Mouse (Mus musculus) bone marrow, adult 2 months (tissue): ENCODE data around the gene Mettl27. TPM values are rescaled to one million over a fixed set of nuclear protein-coding genes. Genes with fewer than 3 reads are reported as not detected.
A peak's percentile ranks its signal among the peaks of the same experiment; 100 is the strongest.

Experiments used
- H3K27ac ChIP-seq: fragments of 200-500 bp; 2 replicates; pipeline ENCODE4 v1.5.1; 2012; ENCODE audit warnings: low read depth, mild to moderate bottlenecking, control low read depth, inconsistent platforms, low read length; ENCODE audit not compliant: control insufficient read depth, poor library complexity, insufficient read depth
- H3K4me1 ChIP-seq: fragments of 200-500 bp; 2 replicates; pipeline ENCODE4 v1.6.1; 2011; ENCODE audit warnings: low read length; ENCODE audit not compliant: control insufficient read depth, insufficient read depth
- H3K4me3 ChIP-seq: fragments of 200-500 bp; replicated peaks from 2 replicates; pipeline ENCODE3; 2011; ENCODE audit warnings: mild to moderate bottlenecking, low read depth, low read length, control low read depth; ENCODE audit not compliant: control insufficient read depth
- CTCF ChIP-seq: fragments of 200-500 bp; IDR thresholded peaks from 2 replicates; pipeline ENCODE4 v1.5.1; 2011; ENCODE audit warnings: low read length, control low read depth; ENCODE audit not compliant: control insufficient read depth, insufficient read depth
- POLR2A ChIP-seq: fragments of 200-500 bp; IDR thresholded peaks from 2 replicates; pipeline ENCODE4 v1.6.1; 2011; ENCODE audit warnings: low read depth, mild to moderate bottlenecking, control low read depth, low read length, borderline replicate concordance; ENCODE audit not compliant: control insufficient read depth
- WGBS: fragments of 180-500 bp; shearing (Covaris S2); methylation state at CpG from one replicate; pipeline ENCODE4 v1.1.7; 2018; 5-methylcytosine and 5-hydroxymethylcytosine counted together
- polyA plus RNA-seq: library from polyadenylated mRNA; stranded (reverse); fragments of >200 nt; gene quantifications from 2 replicates; pipeline ENCODE4 v1.2.4, GENCODE M21; 2011; ENCODE audit warnings: low replicate concordance; ENCODE audit not compliant: missing spikeins, insufficient read depth, insufficient read length

Gene Mettl27
- polyA plus RNA-seq, 1 experiment = 11.4 TPM

GRCm38 (mm10) chr5:134965852-134966821, 34.0 kb downstream of the Mettl27 start:
- WGBS = 9% methylated on average over 33 of the region's 33 CpGs
- TF ChIP-seq POLR2A (no peak), CTCF (peak; percentile 49; the same call in 1 of the 2 replicates)
- no peaks in the 10 kb centered on the region; the same call in 1 of the 2 replicates for H3K4me1 ChIP-seq
- H3K4me3 ChIP-seq = peak overlapping the region; percentile 37
- H3K27ac ChIP-seq = no peak overlapping the region; the same call in 1 of the 2 replicates

- 80% methylated on average over 20 of the region's 20 CpGs for WGBS
- Histone ChIP-seq H3K27ac (no peak overlapping the region), H3K4me1 (no peaks in the 10 kb centered on the region; the same call in 1 of the 2 replicates), H3K4me3 (no peak overlapping the region)
- TF ChIP-seq POLR2A = no peak
Observed at GRCm38 (mm10) chr5:134967164-134967944, 35.2 kb downstream of the Mettl27 start.

- TF ChIP-seq POLR2A (no peak), CTCF (no peak)
- H3K4me1 ChIP-seq = peaks cover 4% of the 10 kb centered on the region
- WGBS = 75% methylated on average over 8 of the region's 8 CpGs
- H3K4me3 ChIP-seq = no peak overlapping the region
- H3K27ac ChIP-seq = no peak overlapping the region
Observed at GRCm38 (mm10) chr5:134970671-134971070, 38.5 kb downstream of the Mettl27 start.

GRCm38 (mm10) chr5:134973081-134973480, 40.9 kb downstream of the Mettl27 start:
- Histone ChIP-seq H3K27ac (no peak overlapping the region), H3K4me1 (peaks cover 6% of the 10 kb centered on the region), H3K4me3 (no peak overlapping the region)
- no peak for TF ChIP-seq POLR2A
- no peak for TF ChIP-seq CTCF

- Histone ChIP-seq H3K4me3 (no peak overlapping the region), H3K27ac (no peak overlapping the region), H3K4me1 (peaks cover 6% of the 10 kb centered on the region)
- 80% methylated on average over 7 of the region's 7 CpGs for WGBS
- no peak for TF ChIP-seq POLR2A
Observed at GRCm38 (mm10) chr5:134973526-134973925, 41.4 kb downstream of the Mettl27 start.

- Histone ChIP-seq H3K4me1 (peaks cover 6% of the 10 kb centered on the region), H3K27ac (no peak overlapping the region)
Observed at GRCm38 (mm10) chr5:134974294-134974693, 42.1 kb downstream of the Mettl27 start.

GRCm38 (mm10) chr5:134974921-134975320, 42.8 kb downstream of the Mettl27 start:
- TF ChIP-seq POLR2A (no peak), CTCF (no peak)
- no peak overlapping the region for H3K27ac ChIP-seq
- H3K4me1 ChIP-seq = peaks cover 6% of the 10 kb centered on the region
- 21% methylated on average over 2 of the region's 2 CpGs for WGBS
- H3K4me3 ChIP-seq = no peak overlapping the region

More at GRCm38 (mm10) chr5:134974294-134974693, 42.1 kb downstream of the Mettl27 start:
- no peak overlapping the region for H3K4me3 ChIP-seq
- TF ChIP-seq POLR2A = no peak
- TF ChIP-seq CTCF = no peak
- 19% methylated on average over 7 of the region's 7 CpGs for WGBS

GRCm38 (mm10) chr5:134976164-134976563, 44.0 kb downstream of the Mettl27 start:
- WGBS = 21% methylated on average over 2 of the region's 2 CpGs
- Histone ChIP-seq H3K4me3 (no peak overlapping the region), H3K4me1 (peaks cover 6% of the 10 kb centered on the region), H3K27ac (no peak overlapping the region)
- TF ChIP-seq CTCF (no peak), POLR2A (no peak)
